Mouse (Mus musculus): ENCODE data around the gene Muc20.

Muc20 gene

GRCm38 (mm10) chr16:32796676-32797425 is 384 bp downstream of the Muc20 start:
- DNase-seq (ENCODE audit: low spot score in 2 of 2) = peak in 1 of 2 experiments; percentile 33

- no peak for DNase-seq (ENCODE audit: low spot score in 2 of 2)
Measured at GRCm38 (mm10) chr16:32795177-32795576, 2.1 kb downstream of the Muc20 start.

DNA sequence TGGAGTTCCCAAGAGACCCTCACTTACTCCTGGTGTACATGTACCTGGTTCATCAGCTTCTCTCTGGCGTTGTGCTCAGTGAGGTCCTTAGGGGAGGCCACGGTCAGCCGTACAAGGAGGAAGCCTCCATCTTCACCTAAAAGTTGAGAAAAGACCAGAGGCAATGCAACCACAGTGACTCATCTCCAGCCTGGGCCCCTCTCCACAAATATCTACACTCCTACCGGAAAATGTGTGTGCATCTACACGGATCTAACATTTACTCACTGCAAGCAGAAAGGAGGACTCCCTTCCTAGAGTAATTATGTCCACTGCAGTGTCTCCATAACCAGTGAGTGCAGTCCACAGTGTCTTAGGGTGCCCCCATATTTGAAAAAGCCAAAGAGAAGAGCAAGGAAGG is 7.2 kb downstream of the Muc20 start:
- DNase-seq (ENCODE audit: low spot score in 2 of 2) = no peak

GRCm38 (mm10) chr16:32784840-32785239 is 12.4 kb downstream of the Muc20 start:
- DNase-seq (ENCODE audit: low spot score in 2 of 2) = peak; percentile 74 to 79

- DNase-seq (ENCODE audit: low spot score in 2 of 2) = no peak
Measured at GRCm38 (mm10) chr16:32783324-32784062, 13.7 kb downstream of the Muc20 start.

DNA sequence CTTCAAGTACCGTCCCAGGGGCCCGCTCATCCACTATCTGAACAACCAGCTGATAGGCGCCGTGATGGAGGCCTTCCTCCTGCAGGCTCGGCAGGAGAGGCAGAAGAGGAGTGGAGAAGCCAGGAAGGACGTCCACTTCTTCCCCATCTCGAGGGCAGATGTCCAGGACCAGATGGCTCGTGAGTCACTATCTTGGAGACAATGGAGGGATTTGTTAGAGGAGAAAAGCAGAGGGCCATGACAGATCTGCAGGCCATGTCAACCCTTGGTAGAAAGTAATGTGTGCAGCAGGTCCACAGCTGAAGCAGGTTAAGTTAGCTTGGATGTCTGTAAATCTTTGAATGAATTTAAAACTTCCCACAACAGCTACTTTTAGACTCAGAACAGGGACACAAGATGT is 18.3 kb downstream of the Muc20 start:
- DNase-seq (ENCODE audit: low spot score in 2 of 2) = no peak

DNA sequence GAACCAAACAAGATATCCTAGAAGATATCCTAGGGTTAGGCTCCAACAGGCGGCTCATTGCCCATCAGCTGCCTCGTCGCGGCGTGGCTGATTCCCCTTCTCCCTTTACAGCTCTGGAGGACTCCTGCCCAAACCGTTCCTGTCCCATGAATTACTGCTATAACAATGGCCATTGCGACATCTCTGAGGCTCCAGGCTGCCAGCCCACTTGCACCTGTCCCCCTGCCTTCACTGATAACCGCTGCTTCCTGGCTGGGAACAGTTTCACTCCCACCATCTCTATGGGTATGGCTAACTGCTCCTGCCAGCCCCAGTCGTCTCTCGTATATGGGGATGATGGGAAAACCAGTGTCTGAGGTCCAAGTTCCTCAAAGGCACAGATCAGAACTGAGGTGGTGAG is 20.6 kb downstream of the Muc20 start:
- DNase-seq (ENCODE audit: low spot score in 2 of 2) = no peak

DNA sequence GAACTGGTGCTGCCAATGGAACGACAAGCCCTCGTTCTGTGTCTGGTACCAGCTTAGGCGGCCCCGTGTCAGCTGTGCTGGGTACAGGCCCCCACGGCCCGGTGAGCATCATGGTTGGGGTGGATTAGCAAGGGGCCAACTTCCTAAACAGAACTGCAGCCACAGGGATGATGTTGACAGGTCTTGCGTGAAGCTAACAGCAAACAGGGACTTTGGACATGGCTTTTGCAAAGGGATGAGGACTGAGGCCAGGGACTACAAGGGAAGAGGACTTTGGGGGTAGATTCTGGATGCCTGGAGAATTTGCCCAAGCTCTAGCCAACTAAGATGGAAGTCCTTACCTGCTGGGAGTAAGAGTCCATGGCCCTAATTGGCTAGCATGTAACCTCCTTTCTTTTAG is 30.3 kb downstream of the Muc20 start:
- no peak for DNase-seq (ENCODE audit: low spot score in 2 of 2)

- no peak for DNase-seq (ENCODE audit: low spot score in 2 of 2)
Measured at GRCm38 (mm10) chr16:32764961-32765360, 32.3 kb downstream of the Muc20 start.

DNA sequence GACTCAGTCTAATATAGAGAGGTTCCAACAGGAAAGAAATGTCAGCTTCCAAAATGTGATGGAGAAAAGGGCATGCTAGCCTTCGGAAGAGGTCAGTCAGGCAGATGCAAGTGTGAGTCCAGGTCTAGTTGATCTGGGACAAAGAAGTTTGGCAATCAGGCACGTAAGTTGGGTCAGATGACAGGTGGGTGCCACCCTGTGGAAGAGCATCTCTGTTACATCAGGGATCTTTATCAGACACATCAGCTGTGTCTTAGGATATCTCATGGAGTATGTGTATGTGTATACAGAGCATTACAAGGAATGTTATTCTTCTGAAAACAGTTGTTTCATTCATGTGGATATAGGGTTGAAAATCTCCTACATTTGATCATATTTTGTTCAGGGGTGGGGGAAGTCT is 32.7 kb downstream of the Muc20 start:
- DNase-seq (ENCODE audit: low spot score in 2 of 2) = no peak

DNA sequence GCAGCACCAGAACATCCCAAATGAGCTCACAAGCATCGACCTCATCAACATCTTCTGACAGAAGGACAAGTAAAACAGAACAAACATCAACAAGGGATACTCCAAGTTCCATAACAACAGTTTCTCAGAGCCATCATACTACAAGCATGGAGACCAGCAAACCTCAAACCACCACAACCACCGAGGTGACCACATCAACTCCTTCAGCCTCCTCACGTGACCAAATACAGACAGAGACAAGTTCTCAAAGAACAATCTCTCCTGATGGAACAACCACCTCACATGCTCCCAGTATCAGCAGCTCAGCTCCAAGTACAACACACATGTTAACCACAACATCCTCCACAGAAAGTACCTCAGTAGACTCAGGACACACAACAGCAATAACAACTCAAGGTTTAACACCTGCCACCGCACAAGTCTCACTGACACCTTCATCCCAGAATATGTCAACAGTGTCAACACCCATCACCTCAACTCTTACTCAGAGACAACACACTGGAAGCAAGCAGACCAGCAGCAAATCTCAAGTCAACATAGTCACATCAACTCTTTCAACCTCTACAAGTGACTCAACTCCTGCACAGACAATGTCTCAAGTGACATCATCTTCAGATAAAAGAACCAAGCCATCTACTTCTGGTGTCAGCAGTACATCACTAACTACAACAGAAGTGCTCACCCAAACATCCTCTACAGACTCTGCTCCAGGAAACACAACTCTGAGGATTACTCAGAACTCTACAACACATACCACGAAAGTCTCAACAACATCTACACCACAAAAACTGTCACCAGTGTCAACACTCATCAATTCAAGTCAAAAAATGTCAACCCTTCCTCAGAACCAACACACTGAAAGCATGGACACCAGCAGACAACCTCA is 46.8 kb downstream of the Muc20 start:
- no peak for DNase-seq (ENCODE audit: low spot score in 2 of 2)

DNA sequence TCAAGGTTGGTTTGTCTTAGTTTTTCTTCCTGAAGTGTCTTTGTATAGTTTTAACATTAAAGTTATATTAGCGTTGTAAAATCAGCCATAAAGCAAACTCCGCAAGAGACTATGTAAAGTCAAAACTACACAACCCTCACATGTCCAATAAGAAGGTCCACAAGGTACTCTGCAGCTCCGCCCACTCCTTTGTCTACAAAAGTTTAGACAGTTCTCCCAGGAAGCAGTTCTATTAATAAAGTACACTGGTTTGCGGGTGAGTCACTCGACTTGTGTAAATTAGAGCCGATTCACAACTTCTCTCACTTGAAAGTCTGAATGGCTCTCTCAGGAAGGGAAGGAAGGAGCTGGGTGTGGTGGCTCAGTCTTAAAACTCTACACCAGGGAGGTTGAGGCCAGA is 51.4 kb downstream of the Muc20 start:
- no peak for DNase-seq (ENCODE audit: low spot score in 2 of 2)

DNA sequence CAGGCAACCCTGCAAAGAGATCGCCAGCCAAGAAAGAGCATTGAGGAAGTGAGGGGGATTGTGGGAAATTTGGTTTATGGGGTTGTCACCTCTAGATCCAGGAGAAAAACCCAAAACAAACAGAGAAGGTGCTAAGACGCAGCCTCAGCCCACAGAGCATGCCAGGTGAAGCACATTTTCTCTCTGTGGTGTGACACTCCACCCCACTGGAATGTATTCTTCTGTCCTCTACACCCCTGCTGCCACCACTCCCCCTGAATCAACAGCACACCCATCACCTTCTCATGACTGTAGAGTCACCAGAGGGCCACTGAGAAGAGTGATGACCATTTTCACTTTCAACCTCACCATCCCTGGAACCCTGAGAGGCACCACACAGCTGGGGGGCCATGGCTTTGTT is 54.5 kb downstream of the Muc20 start:
- no peak for DNase-seq (ENCODE audit: low spot score in 2 of 2)

GRCm38 (mm10) chr16:32741366-32741765 is 55.9 kb downstream of the Muc20 start:
- DNase-seq (ENCODE audit: low spot score in 2 of 2) = no peak

DNA sequence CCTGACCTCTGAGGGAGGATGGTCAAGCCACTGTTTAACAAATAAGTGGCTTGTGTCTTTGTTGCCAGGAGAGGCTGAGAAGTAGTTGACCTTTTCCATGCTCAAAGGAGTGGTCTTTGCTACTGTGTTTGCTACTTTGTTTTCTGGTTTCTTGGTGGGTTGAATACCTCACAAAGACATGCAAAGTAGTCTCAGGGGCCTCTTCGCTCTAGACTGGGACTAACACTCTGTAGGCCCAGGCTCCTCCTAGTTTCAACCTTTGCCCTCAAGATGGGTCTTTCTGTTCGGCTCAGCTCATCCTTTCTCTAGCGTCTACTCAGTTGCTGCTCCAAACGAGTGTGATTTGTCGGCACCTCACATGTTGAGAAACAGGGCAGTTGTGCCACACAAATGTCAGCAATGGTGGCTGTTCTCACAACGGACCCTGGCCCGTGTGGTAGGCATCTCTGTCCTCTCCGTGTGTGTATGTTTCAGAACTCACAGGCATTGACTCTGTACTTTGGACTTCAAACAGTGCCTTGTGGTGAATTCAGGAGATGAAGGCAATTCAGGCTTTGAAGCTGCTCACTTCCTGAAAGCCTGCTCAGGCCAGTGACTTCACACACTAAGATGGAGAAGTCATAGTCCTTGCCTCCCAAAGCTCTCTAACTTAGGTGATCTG is 57.1 kb downstream of the Muc20 start:
- DNase-seq (ENCODE audit: low spot score in 2 of 2) = no peak

GRCm38 (mm10) chr16:32736022-32736421 is 61.2 kb downstream of the Muc20 start:
- DNase-seq (ENCODE audit: low spot score in 2 of 2) = no peak

DNA sequence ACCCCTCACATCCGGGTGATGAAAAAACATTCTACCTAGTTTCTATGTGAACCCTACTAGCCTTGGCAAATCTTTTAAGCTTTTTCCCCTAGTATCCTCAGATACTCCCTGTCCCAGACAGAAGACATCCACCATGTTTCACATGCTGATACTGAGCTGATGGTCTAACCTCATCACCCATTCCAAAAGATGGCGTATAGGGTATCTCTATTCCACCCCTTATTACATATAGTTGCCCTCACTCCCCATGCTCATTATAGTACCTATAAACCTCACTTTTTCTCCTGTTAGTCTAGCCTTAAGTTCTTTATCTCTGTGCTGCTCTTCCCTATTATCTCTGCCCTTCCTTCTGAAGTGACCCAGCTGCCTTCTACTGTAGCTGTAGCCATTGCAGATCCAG is 61.6 kb downstream of the Muc20 start, which contains the start of gene Muc4:
TSS of gene Muc4 (plus strand) at position 301 of the 400 bp plus-strand sequence.
- no peak for DNase-seq (ENCODE audit: low spot score in 2 of 2)

DNA sequence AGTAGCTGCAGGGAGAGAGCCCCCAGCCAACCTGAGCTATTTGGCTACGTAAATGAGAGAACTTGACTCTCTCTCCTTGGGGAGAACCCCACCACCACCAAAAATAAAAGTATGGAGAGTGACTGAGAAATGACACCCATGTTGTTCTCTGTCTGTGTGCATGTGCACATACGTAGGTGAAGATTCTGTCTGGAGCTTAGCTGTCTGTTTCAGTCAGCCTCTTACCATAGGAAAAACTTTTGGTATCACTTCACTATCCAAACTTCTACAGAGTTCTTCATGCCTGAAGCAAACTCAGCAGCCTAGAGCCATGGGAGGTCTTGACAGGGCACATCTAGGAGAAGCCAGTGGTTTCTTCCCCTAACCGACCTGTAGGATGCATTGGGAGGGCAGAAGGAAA is 64.0 kb downstream of the Muc20 start:
- DNase-seq (ENCODE audit: low spot score in 2 of 2) = no peak

- DNase-seq (ENCODE audit: low spot score in 2 of 2) = no peak
Measured at GRCm38 (mm10) chr16:32728730-32729129, 68.5 kb downstream of the Muc20 start.

DNA sequence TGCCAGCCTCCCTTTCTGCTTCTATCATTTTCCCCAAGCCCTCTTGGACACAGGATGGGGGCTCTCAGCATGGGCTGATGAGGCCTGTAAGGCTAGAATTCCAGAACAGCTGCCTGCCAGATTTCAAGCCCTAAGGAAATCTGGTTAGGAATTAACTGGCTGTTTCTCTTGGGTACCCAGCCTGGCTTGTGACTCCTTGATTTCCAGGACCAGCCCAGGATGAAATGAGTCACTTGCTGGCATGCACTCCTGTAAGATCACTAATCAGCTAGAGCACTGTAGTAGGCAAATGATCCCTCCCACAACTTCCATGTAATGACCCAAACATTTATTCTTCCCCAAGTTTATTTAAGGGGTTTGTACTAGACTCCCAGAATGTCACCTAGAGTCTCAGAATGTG is 69.0 kb downstream of the Muc20 start:
- no peak for DNase-seq (ENCODE audit: low spot score in 2 of 2)

Measured in right cerebral cortex, postnatal 10 days (tissue).